Mouse (Mus musculus) kidney, adult 2 months (tissue): ENCODE results near the gene Sar1a.

ENCODE experiments used
- CTCF ChIP-seq: fragments of 200-500 bp; conservative IDR thresholded peaks from 2 replicates; pipeline ENCODE4 v1.5.1; 2011; ENCODE audit warnings: low read depth, mild to moderate bottlenecking, control low read depth, low read length, moderate library complexity, mixed read lengths; ENCODE audit not compliant: insufficient read depth, insufficient read length
- POLR2A ChIP-seq: fragments of 200-500 bp; IDR thresholded peaks from one replicate; pipeline ENCODE4 v1.6.1; 2011; ENCODE audit warnings: low read depth, low read length, control low read depth

- TF ChIP-seq CTCF (no peak), POLR2A (no peak)
Observed at GRCm38 (mm10) chr10:61648737-61649645, 31.1 kb upstream of the Sar1a start.
